Mouse (Mus musculus): ENCODE data around the gene Atxn10. TPM values are rescaled to one million over a fixed set of nuclear protein-coding genes. Genes with fewer than 3 reads are reported as not detected.

Gene Atxn10
- 231 and 251 TPM in 2 replicates for polyA plus RNA-seq (2015; fragmentation: Nextera tagmentation; extraction: Ambion mirVana)

DNA sequence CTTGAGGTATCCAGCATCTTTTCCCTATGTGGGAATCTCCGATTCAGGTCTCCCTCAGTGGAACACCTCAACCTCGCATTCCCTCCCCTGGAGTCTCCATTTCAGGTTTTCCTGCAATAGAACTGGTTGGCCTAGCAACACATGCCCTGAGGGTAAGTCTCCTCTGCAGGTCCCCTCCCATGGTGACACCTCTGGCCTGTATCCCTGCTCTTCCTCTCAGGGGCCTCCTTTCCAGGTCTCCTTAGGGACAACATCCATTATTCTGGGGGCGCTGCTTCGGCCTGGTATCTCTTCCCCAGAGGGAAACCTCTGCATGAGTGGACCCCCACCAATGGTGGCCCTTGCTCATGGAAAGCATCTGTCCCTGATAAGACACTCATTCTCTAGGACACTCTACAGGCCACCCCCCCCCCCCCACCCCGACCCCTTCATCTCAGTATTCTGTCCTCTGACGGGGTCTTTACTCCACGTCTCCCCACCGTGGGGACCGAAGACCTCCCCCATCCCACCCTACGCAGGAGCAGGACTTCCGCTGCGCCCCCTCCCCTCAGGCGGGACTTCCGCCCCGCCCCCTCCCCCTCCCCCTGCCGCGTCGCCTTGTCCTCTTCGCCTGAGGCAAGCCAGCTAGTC is at the start of gene Atxn10:
Atxn10 (plus strand) TSS at position 575 of the 630 bp plus-strand sequence.
- Histone ChIP-seq H3K27ac (peak within 1 kb of the TSS; percentile 98), H3K4me1 (peaks cover 9% of the 10 kb centered on the region), H3K9me3 (no peaks in the 10 kb centered on the region), H3K9ac (peak within 1 kb of the TSS; percentile 98), H3K27me3 (replicated peaks) (no peaks in the 10 kb centered on the region), H3K4me2 (peak within 1 kb of the TSS; percentile 80), H3K4me3 (replicated peaks) (peak within 1 kb of the TSS; percentile 92), H3K36me3 (no peaks in the 10 kb centered on the region)
- ATAC-seq (ENCODE audit: insufficient read depth, low FRiP score, low read depth) = no peak
- 12% methylated on average over 15 of the region's 19 CpGs for whole genome bisulfite sequencing

DNA sequence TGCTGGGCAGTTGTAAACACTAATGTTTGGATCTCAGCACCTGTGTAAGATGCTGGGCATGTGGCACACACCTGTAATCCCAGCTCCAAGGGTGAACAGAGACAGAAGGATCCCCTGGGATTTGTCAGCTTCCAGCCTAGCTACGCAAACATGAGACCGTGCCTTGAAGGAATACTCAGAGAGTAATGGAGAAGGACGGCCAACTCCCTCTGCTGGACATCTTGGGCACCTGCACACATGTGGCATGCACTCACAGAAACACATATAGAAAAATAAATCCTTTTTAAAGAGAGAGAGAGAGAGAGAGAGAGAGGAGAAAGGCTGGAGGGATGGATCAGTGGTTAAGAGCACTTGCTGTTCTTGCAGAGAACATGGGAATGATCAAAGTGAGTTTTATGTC is 41.4 kb upstream of the Atxn10 start:
- Histone ChIP-seq H3K4me2 (no peak overlapping the region), H3K9ac (no peak overlapping the region), H3K27me3 (replicated peaks) (no peaks in the 10 kb centered on the region), H3K36me3 (no peaks in the 10 kb centered on the region), H3K4me1 (peaks cover 23% of the 10 kb centered on the region), H3K4me3 (replicated peaks) (no peak overlapping the region), H3K9me3 (no peaks in the 10 kb centered on the region), H3K27ac (no peak overlapping the region)
- ATAC-seq (ENCODE audit: insufficient read depth, low FRiP score, low read depth) = no peak
- whole genome bisulfite sequencing = 93% methylated on average over 3 of the region's 3 CpGs

DNA sequence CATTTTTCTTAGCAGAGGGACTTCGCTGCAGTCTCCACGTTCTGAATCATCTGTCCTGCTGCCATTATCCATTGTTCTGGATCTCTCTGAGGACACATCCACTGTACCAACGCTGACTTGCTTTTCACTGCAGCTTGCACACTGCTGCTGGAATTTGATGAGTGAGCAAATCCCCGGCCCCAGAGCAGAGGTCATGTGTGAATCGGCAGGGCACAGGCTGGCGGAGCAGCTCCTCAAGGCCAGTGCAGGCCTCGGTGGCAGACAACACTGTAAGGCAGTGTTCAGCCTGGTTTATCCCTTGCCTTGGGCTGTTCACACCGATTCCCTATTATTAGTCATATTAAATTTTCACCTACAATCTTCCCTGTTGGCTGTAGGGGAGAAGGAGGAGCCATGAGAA is 40.5 kb upstream of the Atxn10 start:
- H3K36me3 ChIP-seq = no peaks in the 10 kb centered on the region
- H3K9me3 ChIP-seq = no peaks in the 10 kb centered on the region
- H3K4me1 ChIP-seq = peaks cover 23% of the 10 kb centered on the region
- no peaks in the 10 kb centered on the region for H3K27me3 ChIP-seq (replicated peaks)
- no peak for ATAC-seq (ENCODE audit: insufficient read depth, low FRiP score, low read depth)
- H3K9ac ChIP-seq = no peak overlapping the region
- no peak overlapping the region for H3K4me2 ChIP-seq
- H3K27ac ChIP-seq = no peak overlapping the region
- WGBS = 60% methylated on average over 8 of the region's 8 CpGs
- H3K4me3 ChIP-seq (replicated peaks) = no peak overlapping the region

DNA sequence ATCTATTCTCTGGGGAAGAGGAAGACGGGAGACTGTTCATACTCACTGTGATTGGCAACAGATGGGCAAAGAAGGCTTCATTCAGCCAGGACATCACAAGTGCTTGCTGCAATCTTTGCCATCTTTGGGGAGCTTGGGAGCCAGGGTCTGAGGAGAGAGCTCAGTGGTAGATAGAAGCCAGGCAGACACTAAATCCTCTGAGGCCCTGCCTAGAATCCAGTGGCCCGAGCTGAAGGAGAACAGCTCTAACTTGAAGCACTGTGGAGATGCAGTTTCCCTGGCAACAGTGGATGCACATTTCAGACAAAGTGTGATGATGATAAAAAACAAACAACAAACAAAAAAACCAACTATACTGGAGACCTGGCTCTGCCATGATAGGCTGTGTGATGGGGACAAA is 40.1 kb upstream of the Atxn10 start:
- Histone ChIP-seq H3K27me3 (replicated peaks) (no peaks in the 10 kb centered on the region), H3K4me3 (replicated peaks) (no peak overlapping the region), H3K4me2 (no peak overlapping the region), H3K36me3 (no peaks in the 10 kb centered on the region), H3K9ac (no peak overlapping the region), H3K9me3 (no peaks in the 10 kb centered on the region), H3K27ac (no peak overlapping the region), H3K4me1 (peaks cover 23% of the 10 kb centered on the region)
- 62% methylated on average over 2 of the region's 2 CpGs for WGBS
- ATAC-seq (ENCODE audit: insufficient read depth, low FRiP score, low read depth) = no peak

DNA sequence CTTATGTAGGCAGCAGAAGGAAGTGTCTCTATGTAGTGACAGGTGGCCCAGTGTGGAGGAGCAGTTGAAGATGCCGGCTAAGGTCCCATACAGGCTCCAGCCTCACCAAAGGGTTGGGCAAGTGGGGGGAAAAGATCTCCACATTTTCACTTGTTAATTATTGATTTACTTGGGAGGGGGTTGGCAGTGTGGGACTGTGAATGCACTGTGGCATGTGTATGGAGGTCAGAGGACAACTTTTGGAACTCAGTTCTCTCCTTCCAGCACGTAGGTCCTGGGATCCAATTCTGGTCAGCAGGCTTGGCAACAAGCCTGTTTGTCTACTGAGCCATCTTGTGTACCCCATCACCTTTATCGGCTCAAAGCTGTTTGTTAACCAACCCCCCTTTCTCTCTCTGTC is 39.5 kb upstream of the Atxn10 start:
- 75% methylated on average over 3 of the region's 3 CpGs for WGBS

DNA sequence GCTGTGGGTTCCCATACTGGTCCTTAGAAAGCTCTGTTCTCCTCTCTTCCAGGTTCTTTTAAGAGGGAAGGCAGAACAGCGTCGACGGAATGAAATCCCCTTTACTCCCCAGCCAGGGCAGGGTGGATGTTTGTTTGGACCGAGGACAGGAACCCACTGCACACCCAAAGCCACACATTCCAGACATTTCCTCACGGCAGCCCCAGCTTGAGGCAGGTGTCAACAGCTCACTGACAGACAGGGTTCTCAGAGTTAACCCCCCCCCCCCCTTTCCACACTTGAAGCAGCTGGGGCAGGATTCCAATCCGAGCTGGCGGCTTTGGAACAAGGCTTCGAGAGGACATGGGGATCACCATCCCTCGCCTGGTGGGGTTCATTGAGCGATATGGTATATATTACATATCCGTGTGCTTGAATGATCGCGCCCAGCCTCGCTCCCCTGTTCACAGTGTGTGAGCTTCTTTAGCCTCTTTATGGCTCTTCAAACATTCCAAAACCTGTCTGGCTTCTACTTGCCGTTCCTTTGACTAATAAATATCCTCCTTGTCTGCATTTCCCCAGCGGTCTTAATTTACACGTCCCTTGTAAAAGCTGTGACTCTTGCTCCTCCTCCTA is 37.8 kb upstream of the Atxn10 start:
- no peak for ATAC-seq (ENCODE audit: insufficient read depth, low FRiP score, low read depth)
- Histone ChIP-seq H3K27ac (no peak overlapping the region), H3K4me1 (peaks cover 23% of the 10 kb centered on the region), H3K27me3 (replicated peaks) (no peaks in the 10 kb centered on the region), H3K9ac (no peak overlapping the region), H3K36me3 (no peaks in the 10 kb centered on the region), H3K9me3 (no peaks in the 10 kb centered on the region), H3K4me2 (peak overlapping the region; percentile 37), H3K4me3 (replicated peaks) (0 out of 2 replicates have a peak overlapping the region, but pooled peaks have one; percentile 0)
- WGBS = 28% methylated on average over 17 of the region's 17 CpGs

More for the DNA sequence above, 39.5 kb upstream of the Atxn10 start:
- Histone ChIP-seq H3K4me2 (no peak overlapping the region), H3K9me3 (no peaks in the 10 kb centered on the region), H3K4me3 (replicated peaks) (no peak overlapping the region), H3K36me3 (no peaks in the 10 kb centered on the region), H3K4me1 (peaks cover 23% of the 10 kb centered on the region), H3K27ac (no peak overlapping the region), H3K27me3 (replicated peaks) (no peaks in the 10 kb centered on the region), H3K9ac (no peak overlapping the region)
- no peak for ATAC-seq (ENCODE audit: insufficient read depth, low FRiP score, low read depth)

DNA sequence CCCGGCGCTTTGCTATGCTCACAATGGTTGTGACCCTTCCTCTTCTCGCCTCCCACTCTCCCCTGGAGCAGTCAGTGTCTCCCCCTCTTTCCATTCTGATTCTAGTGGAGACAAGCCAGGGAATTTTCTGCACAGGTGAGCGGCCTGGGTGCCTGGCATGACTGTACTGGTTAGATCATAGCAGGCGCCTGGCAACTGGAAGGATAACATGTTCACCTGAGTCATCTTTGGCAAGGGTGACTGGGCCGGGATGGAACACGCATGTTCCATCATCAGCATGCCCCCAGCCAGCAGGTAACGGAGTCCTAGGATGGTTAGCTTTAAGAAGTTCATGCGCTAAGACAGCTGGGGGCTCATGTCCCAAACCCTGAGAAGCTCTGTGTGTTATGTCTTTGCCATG is 37.1 kb upstream of the Atxn10 start:
- WGBS = 82% methylated on average over 9 of the region's 9 CpGs
- no peaks in the 10 kb centered on the region for H3K9me3 ChIP-seq

DNA sequence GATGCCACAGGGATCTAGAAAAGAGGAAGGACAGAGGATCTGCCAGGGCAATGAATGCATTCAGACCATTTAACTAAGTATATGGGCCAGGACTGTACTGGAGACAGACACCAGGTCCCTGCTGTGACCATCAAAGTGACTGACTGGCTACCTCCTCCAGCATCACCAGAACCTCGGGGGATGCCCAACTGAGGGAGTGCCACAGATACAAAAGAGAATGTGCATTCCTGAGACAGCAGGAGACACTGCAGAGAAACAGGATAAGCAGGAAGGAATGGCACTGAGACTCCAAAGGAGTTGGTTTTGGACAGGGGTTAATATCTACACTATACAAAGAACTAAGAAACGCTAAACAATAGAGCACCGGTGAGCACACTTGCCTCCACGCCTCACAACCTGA is 32.8 kb upstream of the Atxn10 start:
- Histone ChIP-seq H3K9ac (no peak overlapping the region), H3K27me3 (replicated peaks) (no peaks in the 10 kb centered on the region), H3K36me3 (no peaks in the 10 kb centered on the region), H3K9me3 (no peaks in the 10 kb centered on the region), H3K27ac (no peak overlapping the region), H3K4me2 (no peak overlapping the region), H3K4me1 (peaks cover 11% of the 10 kb centered on the region), H3K4me3 (replicated peaks) (no peak overlapping the region)
- ATAC-seq (ENCODE audit: insufficient read depth, low FRiP score, low read depth) = no peak
- 69% methylated on average over 4 of the region's 4 CpGs for WGBS

More for the DNA sequence above, 37.1 kb upstream of the Atxn10 start:
- ATAC-seq (ENCODE audit: insufficient read depth, low FRiP score, low read depth) = no peak
- H3K9ac ChIP-seq = no peak overlapping the region
- no peaks in the 10 kb centered on the region for H3K36me3 ChIP-seq
- peaks cover 23% of the 10 kb centered on the region for H3K4me1 ChIP-seq
- no peak overlapping the region for H3K4me3 ChIP-seq (replicated peaks)
- 0 out of 2 replicates have a peak overlapping the region, but pooled peaks have one; percentile 37 for H3K4me2 ChIP-seq
- H3K27ac ChIP-seq = no peak overlapping the region
- H3K27me3 ChIP-seq (replicated peaks) = no peaks in the 10 kb centered on the region

DNA sequence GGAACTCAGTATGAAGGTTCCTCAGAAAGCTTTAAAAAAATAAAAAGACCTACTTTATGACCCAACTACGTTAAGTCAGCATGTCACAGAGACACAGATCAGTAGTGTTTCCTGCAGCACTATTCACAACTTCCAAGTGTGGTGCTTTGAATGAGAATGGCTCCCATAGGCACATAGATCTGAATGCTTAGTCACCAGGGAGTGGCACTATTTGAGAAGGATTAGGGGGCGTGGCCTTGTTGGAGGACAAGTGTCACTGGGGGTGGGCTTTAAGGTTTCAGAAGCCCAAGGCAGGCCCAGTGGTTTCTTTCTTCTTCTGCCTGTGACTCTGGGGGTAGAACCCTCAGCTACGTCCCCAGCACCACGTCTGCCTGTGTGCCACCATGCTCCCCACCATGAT is 32.1 kb upstream of the Atxn10 start:
- H3K9ac ChIP-seq = no peak overlapping the region
- no peak overlapping the region for H3K27ac ChIP-seq
- H3K36me3 ChIP-seq = no peaks in the 10 kb centered on the region
- no peak overlapping the region for H3K4me2 ChIP-seq
- WGBS = 85% methylated on average over 4 of the region's 4 CpGs
- H3K4me3 ChIP-seq (replicated peaks) = no peak overlapping the region
- no peak for ATAC-seq (ENCODE audit: insufficient read depth, low FRiP score, low read depth)
- no peaks in the 10 kb centered on the region for H3K27me3 ChIP-seq (replicated peaks)
- no peaks in the 10 kb centered on the region for H3K9me3 ChIP-seq
- 0 out of 2 replicates have a peak, but pooled peaks cover 4% of the 10 kb centered on the region for H3K4me1 ChIP-seq

DNA sequence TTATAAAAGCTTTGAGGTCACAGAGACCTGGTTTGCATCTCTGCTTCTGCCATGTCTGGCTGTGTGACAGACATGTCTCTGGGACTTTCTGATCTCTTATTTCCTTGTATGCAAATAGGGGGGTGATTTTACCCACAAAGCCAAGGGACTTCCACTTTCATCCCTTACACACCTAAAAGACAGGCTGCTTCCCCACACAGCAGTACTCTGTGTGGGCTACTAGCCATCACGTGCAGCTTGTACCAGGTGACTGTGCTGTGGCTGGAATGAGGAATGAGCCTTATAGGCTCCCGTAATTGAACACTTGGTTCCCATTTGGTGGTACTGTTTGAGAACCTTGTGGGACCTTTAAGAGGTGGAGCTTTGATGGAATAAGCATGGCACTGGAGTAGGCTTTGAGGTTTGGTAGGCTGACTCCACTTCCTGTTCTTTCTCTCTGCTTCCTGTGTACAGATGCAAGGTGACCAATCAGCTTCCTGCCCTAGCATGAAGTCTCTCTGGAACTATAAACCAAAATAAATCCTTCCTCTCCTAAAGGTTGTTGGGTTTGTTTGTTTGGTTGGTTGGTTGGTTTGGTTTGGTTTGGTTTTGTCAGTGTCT is 28.9 kb upstream of the Atxn10 start:
- H3K27me3 ChIP-seq (replicated peaks) = no peaks in the 10 kb centered on the region
- H3K9ac ChIP-seq = no peak overlapping the region
- no peaks in the 10 kb centered on the region for H3K36me3 ChIP-seq
- 95% methylated on average over 2 of the region's 2 CpGs for WGBS
- H3K27ac ChIP-seq = no peak overlapping the region
- H3K4me3 ChIP-seq (replicated peaks) = no peak overlapping the region
- H3K4me2 ChIP-seq = no peak overlapping the region
- H3K4me1 ChIP-seq = no peaks in the 10 kb centered on the region
- ATAC-seq (ENCODE audit: insufficient read depth, low FRiP score, low read depth) = no peak
- H3K9me3 ChIP-seq = no peaks in the 10 kb centered on the region

DNA sequence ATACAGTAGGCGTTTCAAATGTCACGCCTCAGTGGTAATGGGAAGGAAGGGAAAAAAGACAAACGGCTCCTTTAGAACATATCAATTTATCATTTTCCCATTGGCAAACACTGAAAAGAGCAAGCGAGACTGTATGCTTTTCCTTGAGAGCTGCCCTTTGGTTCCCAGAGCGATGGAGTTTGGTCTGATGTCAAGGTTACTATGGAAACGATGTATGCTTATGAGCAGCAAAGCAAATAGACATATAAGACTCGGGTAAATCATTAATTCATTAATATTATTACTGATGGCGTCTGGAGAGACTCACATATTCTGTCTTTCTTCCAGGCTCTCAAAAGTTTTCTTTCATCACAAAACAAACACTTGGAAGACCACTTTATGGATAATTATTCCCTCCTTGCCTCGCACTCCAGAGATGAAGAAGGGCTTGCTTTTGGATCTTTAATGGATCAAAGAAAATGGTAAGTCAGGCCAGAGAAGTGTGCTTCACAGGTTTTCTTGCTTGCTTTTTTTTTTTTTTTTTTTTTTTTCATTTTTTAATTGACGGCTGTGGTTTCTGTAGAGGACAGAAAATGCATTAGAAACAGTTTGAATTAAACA is 24.9 kb upstream of the Atxn10 start:
- peaks cover 4% of the 10 kb centered on the region; the same call in 1 of the 2 replicates for H3K4me1 ChIP-seq
- ATAC-seq (ENCODE audit: insufficient read depth, low FRiP score, low read depth) = peak; percentile 75
- no peak overlapping the region for H3K4me2 ChIP-seq
- H3K4me3 ChIP-seq (replicated peaks) = no peak overlapping the region
- H3K27ac ChIP-seq = no peak overlapping the region
- WGBS = 44% methylated on average over 10 of the region's 10 CpGs
- H3K9ac ChIP-seq = no peak overlapping the region
- H3K27me3 ChIP-seq (replicated peaks) = no peaks in the 10 kb centered on the region
- H3K36me3 ChIP-seq = no peaks in the 10 kb centered on the region
- H3K9me3 ChIP-seq = no peaks in the 10 kb centered on the region
